Mouse (Mus musculus): ENCODE data around the gene Efcab5. TPM values are rescaled to one million over a fixed set of nuclear protein-coding genes. Genes with fewer than 3 reads are reported as not detected.

Efcab5 gene
- total RNA-seq, 1 experiment: 0.27 TPM

DNA sequence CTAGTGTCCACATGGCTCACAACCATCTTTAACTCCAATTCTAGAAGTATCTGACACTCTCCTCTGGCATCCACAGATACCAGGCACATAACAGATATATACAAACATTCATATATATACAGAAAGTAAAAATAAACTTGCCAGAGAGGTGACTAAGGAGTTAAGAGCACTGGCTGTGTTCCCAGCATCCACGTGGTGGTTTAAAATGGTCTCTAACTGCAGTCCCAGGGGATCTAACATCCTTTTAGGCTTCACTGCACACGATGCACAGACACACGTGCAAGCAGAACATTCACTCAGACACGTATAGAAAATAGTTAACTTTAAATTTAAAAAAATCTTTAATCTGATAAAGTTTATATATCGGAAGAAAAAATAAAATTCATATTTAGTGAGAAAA lies 126.8 kb downstream of the Efcab5 start:
- Histone ChIP-seq H3K9me3 (ENCODE audit: control insufficient read depth, insufficient read depth, low read depth, low read length) (no peaks in the 10 kb centered on the region), H3K4me3 (ENCODE audit: insufficient read depth in 1 of 2, low read depth in 1 of 2, low read length in 2 of 2, poor library complexity in 1 of 2, severe bottlenecking in 1 of 2) (no peak overlapping the region), H3K36me3 (ENCODE audit: control insufficient read depth, insufficient read depth, low read length, poor library complexity, severe bottlenecking) (no peaks in the 10 kb centered on the region; the same call in 1 of the 2 replicates), H3K27ac (ENCODE audit: insufficient read depth, low read depth, low read length, poor library complexity, severe bottlenecking) (no peak overlapping the region), H3K9ac (ENCODE audit: insufficient read depth, low read depth, low read length, poor library complexity, severe bottlenecking) (no peak overlapping the region), H3K4me1 (ENCODE audit: control insufficient read depth in 2 of 2, insufficient read depth in 2 of 2, low read length in 2 of 2, poor library complexity in 1 of 2) (0 out of 4 replicates have a peak, but pooled peaks cover 0 to 2% of the 10 kb centered on the region in 2 experiments)
- in situ Hi-C loops (cut with MboI; ENCODE audit: low sequenced_read_pairs in 2 of 2, unreplicated experiment in 2 of 2): no loop called here
- DNase-seq (ENCODE audit: low read depth, low spot score): no peak
- TF ChIP-seq MAFK (IDR thresholded peaks at IDR 0.05; ENCODE audit: insufficient read depth, low read depth, low read length) (no peak), HCFC1 (IDR thresholded peaks at IDR 0.05; ENCODE audit: borderline replicate concordance, insufficient read depth, low read length) (no peak), ZNF384 (IDR thresholded peaks at IDR 0.05; ENCODE audit: low read depth, low read length) (no peak), ZC3H11A (IDR thresholded peaks at IDR 0.05; ENCODE audit: borderline replicate concordance, low read depth, low read length) (no peak), CHD2 (IDR thresholded peaks at IDR 0.05; ENCODE audit: low read depth, low read length) (no peak)

GRCm38 (mm10) chr11:77042816-77043215 lies 146.0 kb downstream of the Efcab5 start:
- in situ Hi-C loops (cut with MboI; ENCODE audit: low sequenced_read_pairs in 2 of 2, unreplicated experiment in 2 of 2): no loop called here
- Histone ChIP-seq H3K4me1 (ENCODE audit: control insufficient read depth in 2 of 2, insufficient read depth in 2 of 2, low read length in 2 of 2, poor library complexity in 1 of 2) (no peaks in the 10 kb centered on the region), H3K27ac (ENCODE audit: insufficient read depth, low read depth, low read length, poor library complexity, severe bottlenecking) (no peak overlapping the region), H3K9ac (ENCODE audit: insufficient read depth, low read depth, low read length, poor library complexity, severe bottlenecking) (no peak overlapping the region), H3K36me3 (ENCODE audit: control insufficient read depth, insufficient read depth, low read length, poor library complexity, severe bottlenecking) (peaks cover 11% of the 10 kb centered on the region), H3K4me3 (ENCODE audit: insufficient read depth in 1 of 2, low read depth in 1 of 2, low read length in 2 of 2, poor library complexity in 1 of 2, severe bottlenecking in 1 of 2) (no peak overlapping the region), H3K9me3 (ENCODE audit: control insufficient read depth, insufficient read depth, low read depth, low read length) (no peaks in the 10 kb centered on the region; the same call in 1 of the 2 replicates)
- TF ChIP-seq CHD2 (IDR thresholded peaks at IDR 0.05; ENCODE audit: low read depth, low read length): no peak
- no peak for TF ChIP-seq MAFK (IDR thresholded peaks at IDR 0.05; ENCODE audit: insufficient read depth, low read depth, low read length)
- no peak for TF ChIP-seq ZNF384 (IDR thresholded peaks at IDR 0.05; ENCODE audit: low read depth, low read length)
- no peak for TF ChIP-seq ZC3H11A (IDR thresholded peaks at IDR 0.05; ENCODE audit: borderline replicate concordance, low read depth, low read length)
- TF ChIP-seq HCFC1 (IDR thresholded peaks at IDR 0.05; ENCODE audit: borderline replicate concordance, insufficient read depth, low read length): no peak
- DNase-seq (ENCODE audit: low read depth, low spot score): no peak

- no peak for DNase-seq (ENCODE audit: low read depth, low spot score)
- no peak overlapping the region for H3K27ac ChIP-seq (ENCODE audit: insufficient read depth, low read depth, low read length, poor library complexity, severe bottlenecking)
- no peaks in the 10 kb centered on the region for H3K4me1 ChIP-seq (ENCODE audit: control insufficient read depth in 2 of 2, insufficient read depth in 2 of 2, low read length in 2 of 2, poor library complexity in 1 of 2)
- peaks cover 11% of the 10 kb centered on the region for H3K36me3 ChIP-seq (ENCODE audit: control insufficient read depth, insufficient read depth, low read length, poor library complexity, severe bottlenecking)
- in situ Hi-C loops (cut with MboI; ENCODE audit: low sequenced_read_pairs in 2 of 2, unreplicated experiment in 2 of 2): no loop called here
- no peaks in the 10 kb centered on the region for H3K9me3 ChIP-seq (ENCODE audit: control insufficient read depth, insufficient read depth, low read depth, low read length)
- no peak overlapping the region for H3K9ac ChIP-seq (ENCODE audit: insufficient read depth, low read depth, low read length, poor library complexity, severe bottlenecking)
- no peak for TF ChIP-seq MAFK (IDR thresholded peaks at IDR 0.05; ENCODE audit: insufficient read depth, low read depth, low read length)
- TF ChIP-seq ZNF384 (IDR thresholded peaks at IDR 0.05; ENCODE audit: low read depth, low read length): no peak
- no peak for TF ChIP-seq CHD2 (IDR thresholded peaks at IDR 0.05; ENCODE audit: low read depth, low read length)
- TF ChIP-seq ZC3H11A (IDR thresholded peaks at IDR 0.05; ENCODE audit: borderline replicate concordance, low read depth, low read length): no peak
- TF ChIP-seq HCFC1 (IDR thresholded peaks at IDR 0.05; ENCODE audit: borderline replicate concordance, insufficient read depth, low read length): no peak
- H3K4me3 ChIP-seq (ENCODE audit: insufficient read depth in 1 of 2, low read depth in 1 of 2, low read length in 2 of 2, poor library complexity in 1 of 2, severe bottlenecking in 1 of 2): no peak overlapping the region
Measured at GRCm38 (mm10) chr11:77041891-77042290, 146.9 kb downstream of the Efcab5 start.

Other genes with a start within 250 kb of the Efcab5 start
- 0.37 and 0.54 TPM in 2 replicates for gene Slc6a4, start 190.4 kb downstream of the Efcab5 start, total RNA-seq (2012; rRNA removed)
- gene Nsrp1, start 110.5 kb downstream of the Efcab5 start, total RNA-seq (2012; rRNA removed): 12.1 and 13.3 TPM in 2 replicates
- 6.7 and 7.7 TPM in 2 replicates for gene Ssh2, start 27.3 kb upstream of the Efcab5 start, total RNA-seq (2012; rRNA removed)